Mouse (Mus musculus) forebrain, postnatal 0 days (tissue): ENCODE measurements at regions not wholly inside any gene's neighbourhood (a gene's known extent, or its start where the extent isn't known, plus 50 kb on each side); places are given as distances from the start of the nearest gene placed in this dataset.

Experiments used
- ATAC-seq: fragments of 200-750 bp; cut with Nextera tagmentation; 2 replicates; pipeline ENCODE4 v1.8.0; 2017; ENCODE audit warnings: mild to moderate bottlenecking, moderate library complexity
- DNase-seq: peaks from one replicate; pipeline ENCODE4 v3.0.0-alpha.2; 2015
- H3K27ac ChIP-seq: fragments of 300-500 bp; sonication (generic); 2 replicates; pipeline ENCODE4 v1.5.1; 2014; ENCODE audit warnings: low read depth, mild to moderate bottlenecking, antibody characterized with exemption, low read length, moderate library complexity, mixed read lengths
- H3K27me3 ChIP-seq: fragments of 300-500 bp; sonication (generic); 2 replicates; pipeline ENCODE4 v1.6.1; 2014; ENCODE audit warnings: mild to moderate bottlenecking, low read length, mixed read lengths; ENCODE audit not compliant: insufficient read depth
- H3K36me3 ChIP-seq: fragments of 300-500 bp; sonication (generic); 2 replicates; pipeline ENCODE4 v1.6.1; 2014; ENCODE audit warnings: mild to moderate bottlenecking, moderate library complexity; ENCODE audit not compliant: insufficient read depth
- H3K4me1 ChIP-seq: fragments of 300-500 bp; sonication (generic); 2 replicates; pipeline ENCODE4 v1.6.1; 2014; ENCODE audit warnings: antibody characterized with exemption; ENCODE audit not compliant: insufficient read depth
- H3K4me2 ChIP-seq: fragments of 300-500 bp; sonication (generic); 2 replicates; pipeline ENCODE4 v1.6.1; 2014; ENCODE audit warnings: low read depth, mild to moderate bottlenecking, moderate library complexity
- H3K4me3 ChIP-seq: fragments of 300-500 bp; sonication (generic); 2 replicates; pipeline ENCODE4 v1.5.1; 2014; ENCODE audit warnings: low read depth, low read length, mixed read lengths
- H3K9ac ChIP-seq: fragments of 300-500 bp; sonication (generic); 2 replicates; pipeline ENCODE4 v1.6.1; 2014; ENCODE audit warnings: mild to moderate bottlenecking
- H3K9me3 ChIP-seq: fragments of 300-500 bp; sonication (generic); 2 replicates; pipeline ENCODE4 v1.6.1; 2016; ENCODE audit warnings: low read length
- CTCF ChIP-seq: sonication (generic); IDR thresholded peaks from 2 replicates; pipeline ENCODE4 v1.5.1; 2016; ENCODE audit warnings: antibody characterized with exemption, control low read depth, low read depth
- WGBS: fragments of 180-500 bp; shearing (Covaris S2); extraction: QIAGEN DNeasy Blood & Tissue Kit; methylation state at CpG from one replicate; pipeline ENCODE4 v1.1.7; 2014; 5-methylcytosine and 5-hydroxymethylcytosine counted together

GRCm38 (mm10) chr7:36864675-36865074 is 166.8 kb downstream of the Tshz3 start:
- no peak for TF ChIP-seq CTCF
- DNase-seq (no peak), ATAC-seq (no peak)
- H3K4me3 ChIP-seq: no peak overlapping the region
- 82% methylated on average over 4 of the region's 4 CpGs for WGBS
- no peak overlapping the region for H3K4me2 ChIP-seq
- H3K9me3 ChIP-seq: no peaks in the 10 kb centered on the region
- H3K27ac ChIP-seq: no peak overlapping the region
- no peak overlapping the region for H3K9ac ChIP-seq
- H3K4me1 ChIP-seq: no peaks in the 10 kb centered on the region
- H3K27me3 ChIP-seq: no peaks in the 10 kb centered on the region
- no peaks in the 10 kb centered on the region for H3K36me3 ChIP-seq

GRCm38 (mm10) chr7:36866602-36867001 is 168.7 kb downstream of the Tshz3 start:
- DNase-seq (no peak), ATAC-seq (no peak)
- Histone ChIP-seq H3K4me1 (no peaks in the 10 kb centered on the region), H3K9me3 (no peaks in the 10 kb centered on the region), H3K27ac (no peak overlapping the region), H3K27me3 (no peaks in the 10 kb centered on the region), H3K4me2 (no peak overlapping the region), H3K36me3 (no peaks in the 10 kb centered on the region), H3K9ac (no peak overlapping the region), H3K4me3 (no peak overlapping the region)
- TF ChIP-seq CTCF: no peak
- 73% methylated on average over 12 of the region's 12 CpGs for WGBS

GRCm38 (mm10) chr7:36874004-36874403 is 176.1 kb downstream of the Tshz3 start:
- H3K27ac ChIP-seq: no peak overlapping the region
- TF ChIP-seq CTCF: no peak
- no peak overlapping the region for H3K4me2 ChIP-seq
- ATAC-seq (no peak), DNase-seq (no peak)
- no peaks in the 10 kb centered on the region for H3K36me3 ChIP-seq
- H3K4me3 ChIP-seq: no peak overlapping the region
- H3K9me3 ChIP-seq: no peaks in the 10 kb centered on the region
- H3K27me3 ChIP-seq: no peaks in the 10 kb centered on the region
- 55% methylated on average over 5 of the region's 5 CpGs for WGBS
- no peaks in the 10 kb centered on the region for H3K4me1 ChIP-seq
- H3K9ac ChIP-seq: no peak overlapping the region

- DNase-seq (no peak), ATAC-seq (no peak)
- H3K9me3 ChIP-seq: no peaks in the 10 kb centered on the region
- no peaks in the 10 kb centered on the region for H3K36me3 ChIP-seq
- no peak overlapping the region for H3K9ac ChIP-seq
- TF ChIP-seq CTCF: no peak
- 19% methylated on average over 7 of the region's 7 CpGs for WGBS
- no peaks in the 10 kb centered on the region for H3K4me1 ChIP-seq
- H3K27me3 ChIP-seq: no peaks in the 10 kb centered on the region
- no peak overlapping the region for H3K4me2 ChIP-seq
- no peak overlapping the region for H3K4me3 ChIP-seq
- no peak overlapping the region for H3K27ac ChIP-seq
These were observed 179.8 kb downstream of the Tshz3 start for GRCm38 (mm10) chr7:36877686-36878085.

GRCm38 (mm10) chr7:36892776-36893500 is 195.0 kb downstream of the Tshz3 start:
- ATAC-seq: peak; percentile 86
- Histone ChIP-seq H3K9ac (no peak overlapping the region), H3K4me1 (no peaks in the 10 kb centered on the region), H3K4me3 (no peak overlapping the region), H3K9me3 (no peaks in the 10 kb centered on the region), H3K27ac (no peak overlapping the region), H3K27me3 (no peaks in the 10 kb centered on the region), H3K36me3 (no peaks in the 10 kb centered on the region), H3K4me2 (no peak overlapping the region)
- DNase-seq: peak; percentile 65
- WGBS: 29% methylated on average over 18 of the region's 18 CpGs
- no peak for TF ChIP-seq CTCF

- Histone ChIP-seq H3K27ac (no peak overlapping the region), H3K9ac (no peak overlapping the region), H3K4me3 (no peak overlapping the region), H3K9me3 (no peaks in the 10 kb centered on the region), H3K36me3 (no peaks in the 10 kb centered on the region), H3K4me2 (no peak overlapping the region), H3K4me1 (no peaks in the 10 kb centered on the region), H3K27me3 (no peaks in the 10 kb centered on the region)
- peak; percentile 25 for DNase-seq
- WGBS: 44% methylated on average over 12 of the region's 12 CpGs
- peak; percentile 54 for ATAC-seq
- no peak for TF ChIP-seq CTCF
These were observed 198.4 kb downstream of the Tshz3 start for GRCm38 (mm10) chr7:36896339-36896738.

- ATAC-seq: no peak
- H3K27me3 ChIP-seq: no peaks in the 10 kb centered on the region; the same call in 1 of the 2 replicates
- H3K4me1 ChIP-seq: no peaks in the 10 kb centered on the region
- no peaks in the 10 kb centered on the region for H3K9me3 ChIP-seq
- 90% methylated on average over 5 of the region's 5 CpGs for WGBS
- H3K36me3 ChIP-seq: no peaks in the 10 kb centered on the region
- H3K9ac ChIP-seq: no peak overlapping the region
- no peak overlapping the region for H3K4me3 ChIP-seq
- no peak for TF ChIP-seq CTCF
- no peak overlapping the region for H3K4me2 ChIP-seq
- no peak for DNase-seq
- no peak overlapping the region for H3K27ac ChIP-seq
These were observed 203.6 kb downstream of the Tshz3 start for GRCm38 (mm10) chr7:36901537-36901936.
